Mouse (Mus musculus) urinary bladder, postnatal 4 days (tissue): ENCODE measurements around the gene Cacna2d4.

Source experiments
- DNase-seq, 2 experiments: peaks; one replicate each; pipeline ENCODE4 v3.0.0; 2021 to 2022; ENCODE audit warnings: low spot score in 2 of 2

The Cacna2d4 gene

DNA sequence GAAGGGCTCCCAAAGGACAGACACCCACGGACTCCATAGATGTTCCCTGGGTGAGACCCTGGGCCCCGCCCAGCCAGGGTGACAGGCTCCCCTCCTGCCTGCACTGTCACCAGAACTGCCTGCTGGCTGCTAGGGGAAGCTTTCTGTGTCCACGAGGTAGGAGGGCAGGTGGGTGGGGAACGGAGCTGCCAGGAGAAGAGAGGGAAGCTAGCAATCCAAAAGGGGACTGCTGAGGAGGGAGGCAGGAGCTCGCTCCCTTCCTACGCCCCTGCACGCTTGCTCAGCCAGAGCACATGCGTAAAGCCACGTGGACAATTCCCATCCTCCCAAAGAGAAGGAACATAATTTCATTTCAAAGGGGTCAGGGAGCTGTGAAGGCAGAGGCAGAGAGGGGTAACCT is 73.8 kb downstream of the Cacna2d4 start:
- no peak for DNase-seq

DNA sequence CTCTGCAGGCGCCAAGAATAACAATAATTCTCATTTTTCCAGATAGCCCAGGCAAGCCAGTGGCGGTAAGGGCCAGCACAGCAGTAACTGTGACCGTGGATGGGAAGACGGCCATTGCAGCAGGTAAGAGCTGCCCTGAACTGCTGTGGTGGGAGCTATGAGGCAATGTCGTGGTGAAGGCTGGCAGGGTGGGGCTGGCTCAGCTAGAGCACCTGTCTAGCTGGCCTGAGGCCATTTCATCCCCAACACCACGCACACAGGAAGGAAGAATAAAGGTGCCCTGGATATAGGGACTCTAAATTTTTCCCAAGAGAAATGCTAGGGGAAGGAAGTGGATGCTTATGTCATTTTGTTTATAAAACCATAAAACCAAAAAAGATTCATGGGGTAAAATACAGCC is 76.1 kb downstream of the Cacna2d4 start:
- no peak for DNase-seq

DNA sequence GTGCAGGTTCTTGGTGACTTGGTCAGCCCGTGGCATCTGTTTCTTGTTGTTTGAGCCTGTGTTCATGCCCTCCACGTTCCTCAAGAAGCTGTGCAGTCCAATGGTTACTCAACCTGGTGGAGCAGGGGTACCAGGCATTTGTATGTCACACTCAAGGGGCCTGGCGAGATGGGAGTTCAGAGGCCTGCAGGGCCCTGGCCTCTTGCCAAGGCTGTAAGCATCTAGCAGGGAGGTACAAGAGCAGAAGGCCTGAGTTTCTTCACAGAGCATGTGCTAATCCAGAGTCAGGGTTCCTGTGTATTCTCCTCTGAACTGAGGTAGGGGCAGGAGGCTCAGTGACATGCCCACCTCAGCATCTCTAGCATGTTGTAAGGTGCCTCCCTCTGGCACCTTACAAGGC is 76.8 kb downstream of the Cacna2d4 start:
- DNase-seq = no peak

DNA sequence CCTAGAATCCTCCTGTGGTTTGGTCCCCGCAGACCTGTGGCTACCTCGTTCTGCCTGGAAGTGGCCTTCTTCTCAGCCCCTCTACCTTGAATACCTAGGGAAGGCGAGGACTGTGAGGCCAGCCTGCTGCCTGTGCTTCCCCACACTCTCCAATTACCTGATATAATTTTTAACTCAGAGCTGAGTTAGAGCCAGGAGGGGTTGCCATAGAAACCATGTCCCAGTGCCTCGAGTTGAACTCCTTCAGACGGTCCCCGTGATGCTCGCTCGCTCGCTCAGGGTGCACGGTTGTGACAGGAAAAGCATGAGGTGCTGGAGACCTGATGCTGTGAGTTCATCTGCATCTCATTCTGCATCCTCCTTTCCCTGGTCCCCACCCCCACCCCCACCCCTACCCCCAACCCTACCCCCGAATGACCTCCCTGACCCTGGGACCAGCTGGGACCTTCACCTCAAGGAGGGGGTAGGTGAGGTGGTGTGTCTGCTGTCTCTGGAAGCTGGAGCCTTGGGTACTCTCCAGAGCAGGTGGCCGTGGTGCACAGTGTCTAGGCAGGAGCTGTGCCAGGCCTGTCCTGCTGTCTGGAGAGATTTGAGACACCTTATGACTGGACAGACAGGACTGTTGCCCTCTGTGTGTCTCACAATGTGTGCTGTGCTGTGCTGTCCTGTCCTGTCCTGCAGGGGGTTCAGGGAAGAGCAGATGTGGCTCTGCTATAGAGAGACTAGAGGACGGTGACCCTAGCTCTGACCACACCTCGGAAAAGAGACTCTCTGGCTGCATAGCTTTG is 77.5 kb downstream of the Cacna2d4 start:
- no peak for DNase-seq

DNA sequence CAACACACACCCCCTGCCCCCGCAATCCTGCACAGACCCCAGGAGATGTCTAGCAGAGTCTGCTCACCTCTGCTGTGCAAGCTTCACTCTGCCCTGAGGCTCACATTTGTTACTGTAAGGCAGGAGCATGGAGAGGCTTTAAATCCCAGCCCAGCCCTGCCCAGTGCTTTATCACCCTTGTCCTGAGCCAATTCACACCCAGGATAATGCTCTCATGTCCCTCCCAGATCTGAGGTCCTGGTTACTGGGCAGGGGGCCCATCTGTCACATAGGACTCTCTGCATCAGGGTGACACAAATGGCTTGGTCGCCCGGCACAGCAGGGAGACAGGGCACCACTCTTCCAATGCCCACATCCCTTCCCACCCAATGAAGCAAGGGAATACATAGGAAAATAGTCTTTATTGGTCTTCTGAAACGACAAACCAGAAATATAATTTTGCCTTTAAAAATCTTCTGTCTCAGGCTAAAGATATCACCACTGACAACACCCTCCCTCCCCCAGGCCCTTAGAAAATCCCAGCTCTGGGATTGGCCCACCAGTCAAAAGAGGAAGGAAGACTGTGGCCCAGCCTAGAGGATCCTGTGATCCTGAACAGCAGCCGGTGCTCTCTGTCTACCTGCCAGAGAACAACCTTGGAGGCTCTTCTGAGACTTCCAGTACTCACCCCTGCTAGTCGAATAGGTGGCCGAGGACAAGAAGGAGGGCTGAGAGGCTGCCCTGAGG is 78.6 kb downstream of the Cacna2d4 start:
- no peak for DNase-seq

DNA sequence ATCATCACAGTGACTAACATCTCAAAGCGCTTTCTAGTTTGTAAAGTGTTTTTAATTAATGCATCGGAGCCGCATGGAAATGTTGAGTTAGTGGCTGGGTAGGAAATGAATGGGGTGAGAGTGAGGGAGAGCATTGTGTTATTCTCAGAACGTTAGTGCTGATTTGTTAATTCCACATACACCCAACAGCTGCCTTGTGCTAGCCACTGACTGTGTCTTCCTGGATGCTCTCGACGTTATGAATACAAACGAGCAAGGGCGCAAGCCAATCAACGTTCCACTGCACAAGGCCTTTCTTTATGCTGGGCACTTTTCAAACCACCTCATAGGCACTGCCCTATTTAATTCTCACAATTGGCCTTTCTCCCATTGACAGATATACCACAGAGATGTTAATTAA is 82.4 kb downstream of the Cacna2d4 start:
- DNase-seq = no peak

DNA sequence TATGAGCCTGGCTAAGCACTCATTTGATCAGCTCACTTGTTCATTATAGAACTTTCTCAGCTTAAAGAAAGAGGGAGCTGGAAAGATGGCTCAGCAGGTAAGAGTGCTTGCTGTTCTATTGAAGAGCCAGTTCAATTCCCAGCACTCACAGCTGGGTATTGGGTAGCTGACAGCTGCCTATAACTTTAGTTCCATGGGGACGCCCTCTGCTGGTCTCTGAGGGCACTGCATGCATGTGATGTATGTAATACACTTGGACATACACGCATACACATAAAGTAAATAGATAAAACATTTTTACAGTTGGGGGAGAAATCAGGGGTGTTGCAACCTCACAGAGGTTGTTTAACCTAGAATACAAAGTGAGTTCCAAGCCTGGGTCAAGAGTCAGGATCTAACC is 83.0 kb downstream of the Cacna2d4 start:
- no peak for DNase-seq

DNA sequence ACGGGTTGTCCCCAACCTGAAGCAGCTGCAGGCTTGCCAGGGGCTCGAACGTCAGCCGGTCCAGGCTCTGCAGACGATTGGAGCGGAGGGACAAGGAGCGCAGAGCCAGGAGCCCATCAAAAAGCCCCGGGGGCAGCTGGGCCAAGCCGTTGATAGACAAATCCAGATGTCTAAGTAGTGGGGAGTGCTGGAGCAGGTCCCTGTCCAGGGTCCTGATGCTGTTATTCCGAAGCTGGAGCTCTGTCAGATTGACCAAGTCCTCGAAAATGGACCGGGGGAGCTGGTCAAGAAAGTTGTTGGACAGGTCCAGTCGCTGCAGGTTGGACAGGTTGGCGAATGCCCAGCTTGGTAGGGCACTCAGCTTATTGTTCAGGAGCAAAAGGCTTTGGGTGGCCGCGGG is 84.2 kb downstream of the Cacna2d4 start:
- DNase-seq = no peak

DNA sequence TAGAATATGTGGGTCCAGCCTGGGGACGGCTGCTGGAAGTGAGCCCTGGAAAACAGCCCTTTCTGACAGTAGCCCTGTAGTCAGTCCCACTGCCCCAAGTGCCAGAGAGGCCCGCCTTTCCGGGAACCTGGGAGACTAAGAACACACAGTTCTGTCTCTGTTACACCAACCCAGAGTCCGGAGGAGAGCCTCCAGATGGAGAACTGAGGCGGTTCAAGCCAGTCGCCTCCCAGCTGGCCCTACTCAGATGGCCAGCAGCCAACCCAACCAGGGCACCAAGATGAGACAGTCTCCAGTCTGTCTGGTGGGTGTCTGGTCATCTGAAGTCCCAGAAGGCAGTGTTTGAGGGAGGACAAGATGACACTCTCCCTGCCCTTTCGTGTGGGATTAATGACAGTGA is 85.4 kb downstream of the Cacna2d4 start:
- DNase-seq = no peak

DNA sequence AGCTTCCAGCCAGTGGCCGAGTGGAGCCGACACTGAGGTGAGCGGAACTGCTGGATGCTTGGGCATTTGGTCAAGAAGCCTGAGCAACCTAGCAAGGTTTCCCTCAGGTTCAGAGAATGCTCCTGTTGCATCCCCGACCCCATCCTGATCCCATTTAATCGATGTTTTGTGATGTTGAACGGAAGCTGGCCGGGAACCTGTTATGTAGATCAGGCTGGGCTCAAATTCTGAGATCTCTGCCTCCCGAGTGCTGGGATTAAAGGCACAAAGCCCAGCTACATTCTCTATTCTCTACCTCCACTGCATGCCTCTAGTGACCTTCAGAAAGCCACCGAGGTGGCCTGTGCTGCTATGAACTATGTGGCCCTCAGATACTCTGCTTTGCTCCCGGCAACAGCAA is 88.5 kb downstream of the Cacna2d4 start:
- DNase-seq = no peak

DNA sequence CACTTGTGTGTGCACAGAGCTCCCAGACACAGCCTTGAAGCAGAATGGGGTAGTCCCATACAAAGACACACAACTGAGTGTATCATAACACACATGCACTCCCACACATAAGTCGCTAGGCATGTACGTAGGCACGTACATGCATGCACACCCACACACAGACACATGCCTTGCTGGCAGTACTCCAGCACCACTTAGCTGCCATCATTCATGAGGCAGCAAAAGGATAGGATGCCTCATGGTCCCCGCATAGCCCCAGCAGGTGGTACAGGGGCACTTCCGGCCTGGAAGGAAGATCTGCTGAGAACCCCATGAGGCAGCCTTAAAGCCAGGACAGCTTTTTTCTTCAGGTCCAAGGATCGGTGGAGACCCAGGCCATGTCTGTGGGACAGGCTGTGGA is 89.7 kb downstream of the Cacna2d4 start:
- DNase-seq = no peak

DNA sequence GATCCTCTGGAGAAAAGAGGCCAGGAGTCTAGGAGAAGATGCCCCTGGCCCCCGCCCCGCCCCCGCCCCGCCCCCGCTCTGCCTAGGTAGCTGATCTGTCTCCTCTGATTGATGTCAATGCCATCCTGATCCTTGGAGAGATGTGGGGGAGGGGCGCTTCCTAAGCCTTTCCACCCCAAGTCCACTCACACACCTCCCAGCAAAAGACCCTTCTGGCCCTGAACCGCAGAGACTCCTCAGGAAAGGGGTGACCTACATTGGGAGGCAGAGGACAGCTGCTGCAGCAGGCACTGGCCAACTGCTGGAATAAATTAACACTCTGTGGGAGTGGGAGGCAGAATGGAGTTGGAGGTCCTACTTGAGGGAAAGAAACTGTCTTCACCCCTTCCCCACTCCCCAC is 90.2 kb downstream of the Cacna2d4 start:
- no peak for DNase-seq

DNA sequence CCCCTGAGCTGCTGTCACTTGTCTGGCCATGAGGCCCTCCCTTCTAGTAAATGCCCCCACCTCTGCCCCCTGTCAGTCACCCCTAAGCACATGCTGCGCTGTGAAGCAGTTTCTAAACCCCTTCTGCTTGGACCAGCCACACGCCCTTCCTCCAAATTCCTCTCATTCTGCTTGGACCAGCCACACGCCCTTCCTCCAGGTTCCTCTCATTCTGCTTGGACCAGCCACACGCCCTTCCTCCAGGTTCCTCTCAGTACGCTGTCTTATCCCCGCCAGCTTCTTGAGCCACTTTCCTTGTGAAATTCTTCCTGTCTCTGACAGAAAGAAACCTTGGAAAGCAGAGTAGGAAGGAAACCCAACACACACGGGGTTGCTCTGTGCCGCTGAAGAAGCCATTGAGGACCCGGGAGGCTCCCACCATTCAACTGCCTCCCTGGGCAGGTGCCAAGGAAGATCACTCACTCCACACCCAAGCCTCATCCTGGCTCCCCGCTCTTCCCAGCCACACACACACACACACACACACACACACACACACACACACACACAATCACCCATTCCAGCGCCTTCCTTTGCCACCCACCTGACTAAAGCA is 92.3 kb downstream of the Cacna2d4 start:
- no peak for DNase-seq

DNA sequence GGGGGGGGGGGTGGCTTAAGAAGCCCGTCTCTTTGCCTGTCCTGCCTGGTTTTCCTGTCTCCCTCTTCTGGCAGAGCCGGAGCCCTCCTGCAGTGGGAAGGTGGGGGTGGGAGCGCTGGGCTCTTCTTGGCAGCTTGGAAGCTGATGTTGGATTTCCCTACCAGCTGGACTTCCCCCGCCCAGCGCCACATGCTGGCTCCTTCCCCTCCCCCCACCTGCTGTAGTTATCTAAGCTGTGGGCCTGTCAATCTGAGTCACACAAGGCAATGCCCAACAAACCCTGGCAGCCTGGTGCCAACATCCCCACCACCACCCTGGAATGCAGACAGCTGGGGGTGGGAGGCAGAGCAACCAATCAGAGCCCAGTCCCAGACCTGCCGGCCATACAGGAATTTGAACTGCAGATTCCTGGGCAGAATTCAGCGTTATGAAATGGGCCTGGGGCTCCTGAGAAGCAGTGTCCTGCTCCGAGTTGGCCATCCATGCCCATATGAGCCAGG is 92.9 kb downstream of the Cacna2d4 start:
- no peak for DNase-seq

DNA sequence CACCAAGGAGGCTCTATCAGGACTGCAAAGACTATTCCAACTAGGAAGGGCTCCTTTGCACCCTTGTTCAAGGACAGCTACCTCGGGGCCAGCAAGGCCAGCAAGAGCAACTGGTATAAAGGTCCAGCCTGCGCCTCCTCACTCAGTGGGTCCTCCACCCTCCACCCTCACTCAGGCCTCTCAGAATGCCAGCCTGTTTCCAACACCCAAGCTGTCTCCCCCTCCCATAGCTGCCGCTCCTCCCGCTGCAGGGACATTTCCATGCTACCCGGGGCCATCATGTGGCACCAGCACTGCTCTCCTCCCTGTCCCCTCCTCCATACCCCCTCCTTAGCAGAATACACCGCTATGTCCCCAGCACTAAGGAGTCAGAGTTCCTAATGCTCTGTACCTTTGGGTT is 93.6 kb downstream of the Cacna2d4 start:
- DNase-seq = no peak

DNA sequence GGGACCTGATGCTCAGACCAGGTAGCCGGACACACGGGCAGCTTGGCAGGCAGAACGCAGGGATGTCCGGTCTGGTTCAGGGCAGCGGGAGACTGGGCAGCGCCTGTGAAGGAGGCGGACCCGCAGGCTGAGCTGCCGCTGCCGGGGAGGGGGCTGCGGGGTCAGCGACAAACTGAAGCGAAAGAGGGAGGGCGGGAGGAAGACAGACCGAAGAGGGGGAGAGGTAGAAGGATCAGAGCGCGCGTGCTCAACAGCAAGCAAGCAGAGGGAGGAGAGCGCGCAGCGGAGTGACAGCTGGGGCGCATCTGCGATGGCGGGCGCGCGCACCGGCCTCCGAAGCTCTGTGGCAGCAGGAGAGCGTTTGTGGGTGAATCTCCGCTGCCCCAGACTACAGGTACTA is 94.2 kb downstream of the Cacna2d4 start, which contains the start of gene Lrtm2:
Gene Lrtm2 (minus strand): TSS at position 261 of the 400 bp plus-strand sequence.
- DNase-seq = no peak

DNA sequence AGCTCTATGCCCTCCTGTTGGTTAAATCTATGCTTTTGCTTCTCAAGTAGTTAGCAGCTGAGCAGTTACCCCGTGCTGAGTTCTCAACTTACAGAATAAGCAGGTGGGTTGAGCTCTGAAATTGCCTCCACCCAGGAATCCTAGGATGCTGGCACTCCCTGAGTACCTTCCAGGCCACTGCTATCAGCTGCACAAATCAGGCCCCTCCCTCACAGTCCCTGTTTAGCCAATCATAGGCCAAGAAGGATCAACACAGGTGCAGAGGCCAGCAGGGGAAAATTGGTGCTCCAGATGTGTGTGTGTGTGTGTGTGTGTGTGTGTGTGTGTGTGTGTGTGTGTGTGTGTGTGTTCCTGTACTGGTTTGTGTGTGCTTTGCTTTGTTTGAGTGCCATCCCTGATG is 95.8 kb downstream of the Cacna2d4 start:
- no peak for DNase-seq

DNA sequence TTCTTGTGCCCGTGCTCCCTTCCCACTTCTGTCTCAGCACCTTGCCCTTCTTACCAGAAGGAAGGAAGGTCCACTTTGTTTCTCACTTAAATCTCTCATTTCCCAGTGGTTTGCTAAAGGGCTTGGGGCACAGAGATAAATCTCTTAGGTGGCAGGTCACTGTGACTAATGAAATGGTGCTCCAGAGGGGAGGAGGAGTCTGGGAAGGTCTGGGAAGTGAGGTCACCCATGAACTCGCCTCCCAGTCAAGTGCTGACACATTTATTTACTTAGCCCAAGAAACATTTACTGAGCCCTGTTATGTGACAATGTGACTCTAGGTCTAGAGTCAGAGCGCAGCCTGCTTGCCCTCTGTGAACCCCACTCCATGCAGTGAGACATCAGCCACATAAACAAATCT is 96.9 kb downstream of the Cacna2d4 start:
- DNase-seq = no peak

DNA sequence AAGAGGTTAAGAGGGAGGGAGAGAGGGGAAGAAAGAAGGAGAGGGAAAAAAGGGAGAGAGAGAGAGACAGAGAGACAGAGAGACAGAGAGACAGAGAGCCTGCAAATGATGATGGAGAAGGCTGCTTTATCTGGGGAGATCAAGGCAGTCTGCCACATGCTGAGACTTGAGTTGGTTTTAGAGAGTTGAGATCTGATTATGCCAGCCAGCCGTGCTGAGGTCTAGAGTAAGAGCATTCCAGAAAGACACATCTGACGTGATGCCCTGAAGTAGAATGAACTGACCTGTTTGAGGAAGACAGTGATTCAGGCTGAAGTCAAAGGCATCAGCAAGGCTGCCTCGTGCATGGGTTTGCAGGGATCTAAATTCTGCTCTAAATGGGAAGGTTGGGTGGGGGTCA is 97.5 kb downstream of the Cacna2d4 start:
- DNase-seq = no peak

DNA sequence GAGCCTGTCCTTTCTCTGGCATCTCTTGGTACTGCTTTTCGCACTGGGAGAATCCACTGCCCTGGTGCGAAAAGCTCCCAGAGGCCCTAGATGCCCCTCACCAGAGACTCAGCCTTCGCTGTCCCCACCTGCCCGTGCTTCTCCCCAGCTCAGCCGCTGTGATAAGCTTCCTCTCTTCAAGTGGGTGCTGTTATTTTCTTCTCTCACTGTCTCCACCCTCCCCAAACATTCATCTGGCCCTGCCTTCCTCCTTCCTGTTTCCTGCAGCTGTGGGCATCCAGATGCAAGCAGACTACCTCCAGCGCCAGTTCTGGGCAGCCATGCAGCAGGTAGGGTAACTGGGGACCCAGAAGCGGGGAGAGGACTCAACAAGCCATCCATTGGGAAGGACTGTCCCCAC is 99.8 kb downstream of the Cacna2d4 start:
- no peak for DNase-seq

DNA sequence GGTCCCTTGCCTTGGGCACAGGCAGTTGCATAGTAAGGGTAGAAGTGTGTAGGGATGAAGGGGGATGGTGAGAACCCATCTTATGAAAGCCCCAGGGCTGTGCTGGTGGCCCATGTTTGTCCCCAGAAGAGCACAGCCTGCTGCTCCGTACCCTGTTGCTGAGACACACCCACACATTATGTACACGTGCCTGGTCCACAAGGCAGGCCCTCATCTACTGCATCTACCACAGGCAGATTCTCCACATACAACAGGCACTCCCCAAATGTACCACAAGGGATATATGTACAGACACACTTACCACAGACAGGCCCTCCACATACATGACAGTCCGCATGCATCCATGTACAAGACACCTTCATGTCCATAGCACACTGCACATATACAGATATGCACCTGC is 101.0 kb downstream of the Cacna2d4 start:
- no peak for DNase-seq

DNA sequence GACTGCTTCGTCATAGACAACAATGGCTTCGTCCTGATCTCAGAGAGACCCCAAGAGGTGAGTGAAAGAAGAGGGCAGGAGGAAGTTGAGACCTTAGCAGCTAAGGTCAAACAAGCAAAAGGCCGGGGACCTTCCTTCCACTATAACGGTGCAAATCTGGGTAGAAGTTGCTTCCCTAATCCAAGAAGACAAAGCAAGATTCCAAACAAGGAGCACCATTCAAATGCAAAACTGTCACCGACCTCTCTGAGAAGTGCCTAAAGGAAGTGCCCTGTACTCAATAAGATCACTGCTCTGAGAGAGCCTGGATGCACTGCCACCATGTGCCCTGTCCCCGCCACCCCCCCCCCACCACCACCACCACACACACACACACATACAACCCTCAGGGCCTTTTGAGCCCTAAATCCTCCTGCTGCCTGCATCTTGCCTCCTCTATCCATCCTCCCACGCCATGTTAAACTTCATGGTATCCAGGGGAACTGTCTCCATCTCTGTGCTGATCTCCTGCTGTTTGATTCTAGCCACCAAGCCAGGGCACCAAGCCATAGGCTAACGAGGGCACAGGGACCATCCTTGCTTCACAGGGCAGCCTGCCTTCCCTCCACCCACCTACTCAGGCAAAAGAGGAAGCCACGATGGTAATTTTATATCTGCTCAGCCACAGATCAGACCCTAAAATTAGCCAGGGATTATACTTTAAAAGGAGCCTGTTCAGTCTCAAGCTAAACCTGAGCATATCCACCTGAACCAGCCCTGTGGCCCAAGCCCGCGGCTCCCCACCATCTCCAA is 102.0 kb downstream of the Cacna2d4 start:
- no peak for DNase-seq
